Mouse (Mus musculus): ENCODE measurements around the gene Apoe. TPM values are rescaled to one million over a fixed set of nuclear protein-coding genes. Genes with fewer than 3 reads are reported as not detected.

Apoe gene
- polyA plus RNA-seq, 1 experiment: 4,561 TPM

DNA sequence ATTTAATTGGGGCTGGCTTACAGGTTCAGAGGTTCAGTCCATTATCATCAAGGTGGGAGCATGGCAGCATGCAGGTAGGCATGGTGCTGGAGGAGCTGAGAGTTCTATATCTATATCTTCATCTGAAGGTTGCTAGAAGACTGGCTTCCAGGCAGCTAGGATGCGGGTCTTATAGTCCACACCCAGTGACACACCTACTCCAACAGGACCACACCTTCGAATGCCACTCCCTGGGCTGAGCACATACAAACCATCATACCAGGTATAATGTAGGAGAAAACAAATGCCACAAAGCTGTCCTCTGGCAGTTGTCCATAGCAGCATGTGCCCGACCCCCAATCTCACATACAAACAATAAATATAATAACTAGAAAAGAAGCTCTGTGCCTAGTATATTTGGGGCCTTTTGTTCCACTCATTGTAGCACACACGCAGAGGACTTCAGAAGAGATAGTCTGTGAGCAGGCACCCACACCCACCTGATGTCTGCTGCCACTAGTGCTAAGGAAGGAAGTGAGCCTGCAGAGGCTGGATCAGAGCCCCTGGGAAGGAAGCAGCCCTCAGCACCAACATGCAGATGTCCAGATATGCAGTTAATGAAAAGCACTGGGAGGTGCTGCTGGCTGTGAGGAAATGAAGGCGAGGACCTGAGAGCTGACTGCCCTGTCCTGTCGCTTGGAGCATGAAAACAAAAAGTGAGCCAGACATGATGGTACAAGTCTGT, 47.8 kb downstream of the Apoe start:
- H3K4me1 ChIP-seq (ENCODE audit: control insufficient read depth, insufficient read depth, low read length): no peaks in the 10 kb centered on the region
- H3K4me3 ChIP-seq (ENCODE audit: insufficient read depth, low read length): no peak overlapping the region
- H3K27ac ChIP-seq (ENCODE audit: insufficient read depth, low read length): no peak overlapping the region
- no peak for TF ChIP-seq CTCF (IDR thresholded peaks at IDR 0.05; ENCODE audit: extremely low read depth, insufficient read depth, low read length)
- TF ChIP-seq POLR2A (IDR thresholded peaks at IDR 0.05; ENCODE audit: extremely low read depth, insufficient read depth, low read length): no peak

Other genes with a start within 250 kb of the Apoe start
- gene Mark4, start 240.4 kb downstream of the Apoe start, polyA plus RNA-seq (2012; rRNA removed): 52.0 and 55.4 TPM in 2 replicates
- gene Exoc3l2, start 235.9 kb downstream of the Apoe start, polyA plus RNA-seq (2012; rRNA removed): 0.06 and 0.23 TPM in 2 replicates
- 7.6 and 7.9 TPM in 2 replicates for gene Bloc1s3, start 190.8 kb downstream of the Apoe start, polyA plus RNA-seq (2012; rRNA removed)
- 22.6 TPM in 2 replicates for gene Trappc6a, start 190.8 kb downstream of the Apoe start, polyA plus RNA-seq (2012; rRNA removed)
- gene Nkpd1, start 181.3 kb downstream of the Apoe start, polyA plus RNA-seq (2012; rRNA removed): 0.98 and 1.1 TPM in 2 replicates
- gene Ppp1r37, start 136.1 kb downstream of the Apoe start, polyA plus RNA-seq (2012; rRNA removed): 152 and 153 TPM in 2 replicates
- gene Zfp296, start 121.9 kb downstream of the Apoe start, polyA plus RNA-seq (2012; rRNA removed): 2.9 and 3.3 TPM in 2 replicates
- gene Gemin7, start 121.6 kb downstream of the Apoe start, polyA plus RNA-seq (2012; rRNA removed): 54.2 and 57.8 TPM in 2 replicates
- gene Clasrp, start 94.7 kb downstream of the Apoe start, polyA plus RNA-seq (2012; rRNA removed): 140 and 162 TPM in 2 replicates
- gene Relb, start 69.8 kb downstream of the Apoe start, polyA plus RNA-seq (2012; rRNA removed): 6.4 and 6.6 TPM in 2 replicates
- 146 and 147 TPM in 2 replicates for gene Clptm1, start 34.2 kb downstream of the Apoe start, polyA plus RNA-seq (2012; rRNA removed)
- gene Apoc2, start 21.2 kb downstream of the Apoe start, polyA plus RNA-seq (2012; rRNA removed): not detected in 2 replicates
- not detected in 2 replicates for gene Gm44805, start 17.8 kb downstream of the Apoe start, polyA plus RNA-seq (2012; rRNA removed)
- not detected in 2 replicates for gene Apoc4, start 17.7 kb downstream of the Apoe start, polyA plus RNA-seq (2012; rRNA removed)
- 1.3 and 1.4 TPM in 2 replicates for gene Apoc1, start 6.5 kb downstream of the Apoe start, polyA plus RNA-seq (2012; rRNA removed)
- 108 TPM in 2 replicates for gene Tomm40, start 16.2 kb upstream of the Apoe start, polyA plus RNA-seq (2012; rRNA removed)
- 6.9 and 7.1 TPM in 2 replicates for gene Nectin2, start 51.3 kb upstream of the Apoe start, polyA plus RNA-seq (2012; rRNA removed)
- 23.0 and 24.4 TPM in 2 replicates for gene Bcam, start 71.8 kb upstream of the Apoe start, polyA plus RNA-seq (2012; rRNA removed)
- gene Cblc, start 97.6 kb upstream of the Apoe start, polyA plus RNA-seq (2012; rRNA removed): not detected in 2 replicates
- gene Bcl3, start 123.6 kb upstream of the Apoe start, polyA plus RNA-seq (2012; rRNA removed): 0.42 and 0.53 TPM in 2 replicates
- 3.0 and 3.9 TPM in 2 replicates for gene Gm19345, start 152.8 kb upstream of the Apoe start, polyA plus RNA-seq (2012; rRNA removed)
- not detected in 2 replicates for gene Ceacam16, start 162.1 kb upstream of the Apoe start, polyA plus RNA-seq (2012; rRNA removed)
- not detected in 2 replicates for gene Ceacam19, start 188.8 kb upstream of the Apoe start, polyA plus RNA-seq (2012; rRNA removed)
- gene Pvr, start 222.0 kb upstream of the Apoe start, polyA plus RNA-seq (2012; rRNA removed): 9.7 and 11.8 TPM in 2 replicates